Mouse (Mus musculus): ENCODE data around the gene Ldb3. TPM values are rescaled to one million over a fixed set of nuclear protein-coding genes. Genes with fewer than 3 reads are reported as not detected.

Gene Ldb3
- polyA plus RNA-seq, 1 experiment from 2014 or later, result 0.87 TPM

GRCm38 (mm10) chr14:34614551-34614950, 26.1 kb upstream of the Ldb3 start:
- Histone ChIP-seq H3K9me3 (no peaks in the 10 kb centered on the region), H3K36me3 (no peaks in the 10 kb centered on the region), H3K9ac (no peak overlapping the region), H3K4me1 (replicated peaks) (peaks cover 14% of the 10 kb centered on the region; the same call in 1 of the 2 replicates), H3K27ac (replicated peaks) (no peak overlapping the region), H3K27me3 (peaks cover 38% of the 10 kb centered on the region), H3K4me2 (peak overlapping the region; percentile 46), H3K4me3 (no peak overlapping the region)
- 11% methylated on average over 15 of the region's 15 CpGs for WGBS
- ATAC-seq (ENCODE audit: low read depth), result no peak

DNA sequence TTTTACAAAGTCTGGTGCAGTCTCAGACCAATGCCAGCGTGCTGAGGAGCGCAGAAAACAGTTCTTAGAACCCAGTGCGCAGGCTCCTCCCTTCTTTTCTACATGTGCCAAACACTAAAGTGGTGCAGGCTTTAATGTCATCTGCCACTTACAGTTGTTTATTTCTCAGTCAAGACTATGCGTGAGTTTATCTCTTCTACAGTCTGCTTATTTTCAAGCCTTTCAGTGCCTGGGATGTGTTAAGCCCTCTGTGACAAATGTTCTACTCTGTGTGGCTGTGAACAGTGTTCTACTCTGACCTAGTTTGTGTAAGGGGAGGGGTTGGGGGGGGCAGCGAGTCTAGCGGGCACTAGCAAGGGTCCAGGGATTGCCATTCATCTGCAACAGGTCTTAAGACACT, 25.0 kb upstream of the Ldb3 start:
- Histone ChIP-seq H3K9me3 (no peaks in the 10 kb centered on the region), H3K27me3 (peaks cover 38% of the 10 kb centered on the region), H3K4me3 (no peak overlapping the region), H3K9ac (no peak overlapping the region), H3K27ac (replicated peaks) (no peak overlapping the region), H3K4me2 (no peak overlapping the region), H3K36me3 (no peaks in the 10 kb centered on the region), H3K4me1 (replicated peaks) (peaks cover 14% of the 10 kb centered on the region; the same call in 1 of the 2 replicates)
- ATAC-seq (ENCODE audit: low read depth), result no peak
- 68% methylated on average over 6 of the region's 6 CpGs for WGBS

DNA sequence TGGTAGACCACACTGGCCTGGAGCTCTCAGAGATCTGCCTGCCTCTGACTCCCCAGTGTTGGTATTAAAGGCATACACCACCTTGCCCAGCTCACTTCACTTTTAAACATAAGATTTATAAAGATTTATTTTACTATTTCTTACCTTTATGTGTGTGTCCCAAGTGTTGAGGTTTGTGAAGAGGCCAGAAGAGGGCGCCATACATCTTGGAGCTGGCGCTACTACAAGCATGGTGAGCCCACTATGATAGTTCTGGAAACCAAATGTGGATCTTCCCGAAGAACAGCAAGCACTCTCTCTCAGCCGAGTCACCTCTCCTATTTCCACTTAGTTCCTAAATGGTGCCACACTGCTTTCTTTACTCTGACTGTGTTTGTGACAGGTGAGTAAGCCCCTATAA, 23.7 kb upstream of the Ldb3 start:
- peaks cover 11% of the 10 kb centered on the region; the same call in 1 of the 2 replicates for H3K4me1 ChIP-seq (replicated peaks)
- H3K9me3 ChIP-seq, result no peaks in the 10 kb centered on the region
- H3K4me2 ChIP-seq, result no peak overlapping the region
- ATAC-seq (ENCODE audit: low read depth), result no peak
- H3K27me3 ChIP-seq, result peaks cover 30% of the 10 kb centered on the region
- no peak overlapping the region for H3K9ac ChIP-seq
- no peak overlapping the region for H3K4me3 ChIP-seq
- H3K27ac ChIP-seq (replicated peaks), result no peak overlapping the region
- no peaks in the 10 kb centered on the region for H3K36me3 ChIP-seq
- 45% methylated on average over 4 of the region's 4 CpGs for WGBS

DNA sequence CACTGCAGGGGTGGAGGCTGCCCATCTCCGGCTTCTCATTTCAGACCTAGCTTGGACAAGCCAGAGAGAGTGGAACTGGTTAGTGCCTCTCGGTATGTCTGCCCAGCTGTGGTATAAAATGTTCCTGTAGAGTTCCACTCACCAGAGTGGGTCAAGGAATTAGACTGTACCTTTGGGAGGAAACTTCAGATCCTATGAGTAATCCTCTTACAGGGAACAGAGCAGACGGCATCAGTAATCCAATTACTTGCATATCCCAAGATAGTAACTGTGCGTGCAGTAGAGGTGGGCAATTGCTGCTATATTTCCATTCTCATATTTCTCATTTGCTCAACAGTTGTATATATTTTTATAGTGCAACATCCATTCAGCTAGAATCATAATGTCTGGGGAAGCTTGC, 23.1 kb upstream of the Ldb3 start:
- ATAC-seq (ENCODE audit: low read depth), result no peak
- no peaks in the 10 kb centered on the region for H3K36me3 ChIP-seq
- WGBS, result 89% methylated on average over 4 of the region's 4 CpGs
- no peak overlapping the region for H3K4me2 ChIP-seq
- H3K9ac ChIP-seq, result no peak overlapping the region
- no peak overlapping the region for H3K27ac ChIP-seq (replicated peaks)
- no peak overlapping the region for H3K4me3 ChIP-seq
- H3K27me3 ChIP-seq, result peaks cover 30% of the 10 kb centered on the region
- peaks cover 6% of the 10 kb centered on the region; the same call in 1 of the 2 replicates for H3K4me1 ChIP-seq (replicated peaks)
- no peaks in the 10 kb centered on the region for H3K9me3 ChIP-seq

- Histone ChIP-seq H3K4me1 (replicated peaks) (no peaks in the 10 kb centered on the region), H3K9me3 (no peaks in the 10 kb centered on the region), H3K36me3 (no peaks in the 10 kb centered on the region), H3K9ac (no peak overlapping the region), H3K27me3 (no peaks in the 10 kb centered on the region), H3K27ac (replicated peaks) (no peak overlapping the region), H3K4me2 (no peak overlapping the region), H3K4me3 (no peak overlapping the region)
- no peak for ATAC-seq (ENCODE audit: low read depth)
- 98% methylated on average over 7 of the region's 7 CpGs for WGBS
Measured at GRCm38 (mm10) chr14:34601910-34602309, 13.4 kb upstream of the Ldb3 start.

DNA sequence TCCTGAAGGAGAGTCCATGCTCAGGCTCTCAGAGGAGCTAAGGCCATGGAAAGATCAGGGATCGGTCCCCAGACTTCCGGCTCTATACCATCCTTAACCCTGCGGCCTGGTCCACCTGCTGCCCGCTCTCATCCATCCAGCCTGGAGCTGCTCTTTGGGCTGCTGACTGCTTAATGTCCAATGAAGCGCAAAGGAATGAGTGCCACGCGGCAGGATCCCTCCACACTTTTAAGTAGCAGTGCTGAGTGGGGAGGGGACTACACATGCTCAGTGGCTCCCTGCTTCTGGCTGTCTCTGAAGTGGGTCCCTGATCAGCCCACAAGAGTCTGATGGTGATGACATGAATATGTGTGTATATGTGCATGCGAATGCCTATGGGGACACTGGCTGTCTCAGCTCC, 11.5 kb upstream of the Ldb3 start, which contains the start of gene Opn4:
TSS of gene Opn4 (minus strand) at position 202 of the 400 bp plus-strand sequence.
- H3K4me2 ChIP-seq, result no peak within 1 kb of the TSS
- ATAC-seq (ENCODE audit: low read depth), result no peak
- WGBS, result 72% methylated on average over 8 of the region's 8 CpGs
- H3K4me1 ChIP-seq (replicated peaks), result no peaks in the 10 kb centered on the region
- H3K27me3 ChIP-seq, result no peaks in the 10 kb centered on the region
- H3K27ac ChIP-seq (replicated peaks), result no peak within 1 kb of the TSS
- H3K9ac ChIP-seq, result no peak within 1 kb of the TSS
- H3K36me3 ChIP-seq, result no peaks in the 10 kb centered on the region
- H3K9me3 ChIP-seq, result no peaks in the 10 kb centered on the region
- H3K4me3 ChIP-seq, result no peak within 1 kb of the TSS

DNA sequence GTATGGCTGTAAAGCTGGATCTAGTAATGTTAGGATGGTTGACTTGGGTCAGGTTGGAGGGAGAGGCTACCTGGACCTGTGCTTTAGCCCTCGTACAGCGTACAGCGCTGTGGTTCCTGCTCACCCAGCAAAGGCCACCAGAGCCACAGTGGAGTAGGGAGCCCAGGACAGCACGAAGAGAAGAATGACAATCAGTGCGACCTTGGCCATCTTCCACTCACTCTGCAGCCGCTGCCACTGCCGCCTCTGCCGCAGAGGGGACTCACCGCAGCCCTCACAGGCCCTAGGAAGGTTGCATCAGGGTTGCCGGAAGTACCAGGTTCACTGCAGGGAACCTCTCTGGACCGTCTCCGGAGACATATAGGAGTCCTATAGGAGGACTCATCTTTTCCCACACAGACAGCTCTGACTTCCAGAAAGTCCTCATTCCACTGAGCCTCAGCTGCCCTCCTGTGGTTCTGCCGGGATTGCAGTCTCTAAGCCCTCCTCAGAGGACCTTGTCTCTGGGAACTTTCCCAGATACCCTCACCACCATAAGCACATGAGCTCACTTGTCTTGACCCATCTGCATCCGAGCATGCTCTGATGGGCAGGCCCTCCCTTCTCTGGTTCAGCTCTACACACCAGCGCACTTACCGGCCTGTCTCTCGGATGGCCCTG, 7.2 kb upstream of the Ldb3 start:
- Histone ChIP-seq H3K4me2 (no peak overlapping the region), H3K9ac (no peak overlapping the region), H3K36me3 (no peaks in the 10 kb centered on the region), H3K27ac (replicated peaks) (no peak overlapping the region), H3K4me3 (no peak overlapping the region), H3K27me3 (no peaks in the 10 kb centered on the region), H3K9me3 (no peaks in the 10 kb centered on the region), H3K4me1 (replicated peaks) (no peaks in the 10 kb centered on the region)
- WGBS, result 85% methylated on average over 17 of the region's 17 CpGs
- no peak for ATAC-seq (ENCODE audit: low read depth)

GRCm38 (mm10) chr14:34591741-34592535, 3.5 kb upstream of the Ldb3 start:
- no peak overlapping the region for H3K4me2 ChIP-seq

DNA sequence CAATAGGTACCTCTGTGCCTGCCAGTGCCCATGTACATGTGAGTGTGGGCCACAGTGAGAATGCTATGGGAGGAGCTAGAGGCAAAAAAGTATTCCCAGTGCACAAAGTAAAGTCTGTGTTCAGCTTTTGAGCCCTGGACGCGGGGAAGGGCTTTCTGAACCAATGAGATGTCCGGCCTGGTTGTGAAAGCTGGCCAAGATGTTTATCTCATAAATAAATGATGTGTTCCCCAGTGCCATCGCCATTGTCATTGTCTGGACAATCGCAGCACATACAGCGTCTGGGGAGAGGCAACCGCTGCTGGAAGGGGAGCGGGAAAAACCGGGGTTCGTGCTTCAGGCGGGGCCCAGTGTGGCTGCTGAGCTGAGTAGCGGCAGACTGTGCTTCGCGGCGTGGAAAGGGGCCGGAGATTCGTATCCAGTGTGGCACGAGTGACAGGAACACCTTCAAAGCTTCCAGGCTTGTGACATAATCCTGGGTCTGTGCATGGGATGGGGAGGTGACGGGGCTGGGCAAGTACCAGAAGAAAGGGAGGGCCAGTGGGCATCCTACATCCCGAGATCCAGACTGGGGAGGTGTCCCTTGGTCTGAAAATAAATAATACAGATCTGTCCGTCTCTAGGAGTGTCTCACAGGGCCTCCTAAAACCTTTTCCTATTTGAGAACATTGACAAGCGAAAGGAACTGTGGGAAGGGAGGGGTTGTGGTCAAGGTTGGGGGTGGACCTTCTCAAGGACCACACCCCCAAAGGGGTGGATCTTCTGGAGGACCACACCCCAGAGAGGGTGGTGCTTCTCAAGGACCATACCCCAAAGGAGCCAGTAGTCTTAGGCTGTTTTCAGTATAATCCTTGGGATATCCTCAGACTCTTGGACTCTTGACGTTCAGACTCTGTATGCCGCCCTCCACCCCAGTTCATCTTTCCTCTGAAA, 2.5 kb upstream of the Ldb3 start:
- no peak overlapping the region for H3K4me3 ChIP-seq
- H3K36me3 ChIP-seq, result no peaks in the 10 kb centered on the region
- no peak for ATAC-seq (ENCODE audit: low read depth)
- no peak overlapping the region for H3K27ac ChIP-seq (replicated peaks)
- no peak overlapping the region for H3K9ac ChIP-seq
- H3K4me2 ChIP-seq, result peak overlapping the region; percentile 22
- WGBS, result 59% methylated on average over 24 of the region's 24 CpGs
- H3K9me3 ChIP-seq, result no peaks in the 10 kb centered on the region
- no peaks in the 10 kb centered on the region for H3K27me3 ChIP-seq
- H3K4me1 ChIP-seq (replicated peaks), result no peaks in the 10 kb centered on the region

More at GRCm38 (mm10) chr14:34591741-34592535, 3.5 kb upstream of the Ldb3 start:
- no peak overlapping the region for H3K9ac ChIP-seq
- H3K27me3 ChIP-seq, result no peaks in the 10 kb centered on the region
- H3K27ac ChIP-seq (replicated peaks), result no peak overlapping the region
- H3K4me1 ChIP-seq (replicated peaks), result no peaks in the 10 kb centered on the region
- no peak for ATAC-seq (ENCODE audit: low read depth)
- H3K9me3 ChIP-seq, result no peaks in the 10 kb centered on the region
- H3K4me3 ChIP-seq, result no peak overlapping the region
- H3K36me3 ChIP-seq, result no peaks in the 10 kb centered on the region
- 69% methylated on average over 15 of the region's 15 CpGs for WGBS

GRCm38 (mm10) chr14:34590017-34590570, 1.6 kb upstream of the Ldb3 start:
- Histone ChIP-seq H3K36me3 (no peaks in the 10 kb centered on the region), H3K4me3 (no peak overlapping the region), H3K9me3 (no peaks in the 10 kb centered on the region), H3K4me2 (no peak overlapping the region), H3K27me3 (no peaks in the 10 kb centered on the region), H3K9ac (no peak overlapping the region), H3K4me1 (replicated peaks) (no peaks in the 10 kb centered on the region), H3K27ac (replicated peaks) (no peak overlapping the region)
- no peak for ATAC-seq (ENCODE audit: low read depth)
- WGBS, result 90% methylated on average over 5 of the region's 5 CpGs

DNA sequence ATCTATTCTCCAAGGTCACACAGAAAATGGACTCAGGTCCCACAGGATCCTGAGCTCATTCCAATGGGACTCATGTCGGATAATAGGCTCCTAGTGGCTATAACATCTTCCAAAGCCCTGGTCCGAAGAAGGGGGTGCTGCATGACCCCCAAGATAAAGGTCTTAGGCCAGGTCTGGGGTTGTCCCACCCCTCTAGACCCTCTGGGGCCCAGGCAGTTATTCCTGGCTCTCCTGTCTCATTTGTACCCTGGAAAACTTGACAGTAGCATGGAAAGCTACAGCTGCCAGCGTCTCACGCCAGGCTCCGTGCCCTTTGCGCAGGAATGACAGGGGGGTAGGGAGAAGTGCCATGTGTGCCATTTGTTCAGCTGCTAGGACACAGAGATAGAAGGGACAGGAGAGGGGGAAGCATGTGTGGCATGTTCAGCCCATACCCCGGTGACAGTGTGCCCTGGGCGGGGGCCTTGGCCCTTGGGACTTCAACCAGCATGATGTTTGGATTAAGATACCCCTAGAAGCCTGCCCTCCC, 767 bp upstream of the Ldb3 start:
- Histone ChIP-seq H3K36me3 (no peaks in the 10 kb centered on the region), H3K4me2 (no peak overlapping the region), H3K9me3 (no peaks in the 10 kb centered on the region), H3K4me1 (replicated peaks) (no peaks in the 10 kb centered on the region), H3K27me3 (no peaks in the 10 kb centered on the region), H3K4me3 (no peak overlapping the region), H3K27ac (replicated peaks) (no peak overlapping the region), H3K9ac (no peak overlapping the region)
- ATAC-seq (ENCODE audit: low read depth), result no peak
- WGBS, result 87% methylated on average over 8 of the region's 8 CpGs
